Mouse (Mus musculus): ENCODE data around the gene Gm21972.

Gm21972 gene

GRCm38 (mm10) chr1:86133337-86133736 lies at the start of gene Gm21972:
TSS of gene Gm21972 (plus strand) at chr1:86133637.
- DNase-seq (ENCODE audit: inconsistent ontology term) = no peak

DNA sequence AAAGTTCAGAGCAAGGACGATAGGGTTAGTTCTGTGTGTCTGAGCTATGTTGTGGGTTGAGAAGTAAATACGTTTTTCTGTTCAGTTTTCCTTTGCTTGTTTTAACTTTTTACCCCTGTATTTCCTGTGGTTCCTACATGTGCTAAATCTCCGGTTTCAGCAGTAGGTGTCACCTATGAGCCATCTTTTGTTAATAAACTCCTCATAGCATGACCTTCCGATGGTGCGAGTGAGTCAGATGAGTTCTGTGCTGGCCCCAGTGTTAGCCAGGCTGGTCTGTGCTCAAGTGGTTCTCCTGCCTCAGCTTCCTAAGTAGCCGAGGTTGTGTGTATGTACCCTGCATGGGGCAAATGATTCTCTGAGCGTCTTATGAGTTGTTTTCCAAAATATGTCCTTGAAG lies 39.0 kb upstream of the Gm21972 start:
- no peak for DNase-seq (ENCODE audit: inconsistent ontology term)

DNA sequence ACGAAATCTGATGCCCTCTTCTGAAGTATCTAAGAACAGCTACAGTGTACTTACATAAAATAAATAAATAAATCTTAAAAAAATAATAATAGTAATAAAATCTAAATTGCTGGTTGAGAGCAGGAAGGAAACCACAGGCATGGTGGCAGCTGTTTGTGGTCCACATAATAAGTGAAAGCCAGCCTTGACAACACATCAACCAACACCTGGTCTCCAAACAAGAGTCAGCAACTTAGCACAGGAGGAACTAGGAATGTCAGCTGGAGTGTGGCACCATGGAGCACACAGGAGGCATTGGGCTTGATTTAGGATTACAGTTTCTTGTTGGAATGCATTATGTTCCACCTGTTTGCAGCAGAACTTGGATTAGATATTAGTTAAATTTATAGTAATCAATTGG lies 28.4 kb upstream of the Gm21972 start:
- DNase-seq (ENCODE audit: inconsistent ontology term) = no peak

DNA sequence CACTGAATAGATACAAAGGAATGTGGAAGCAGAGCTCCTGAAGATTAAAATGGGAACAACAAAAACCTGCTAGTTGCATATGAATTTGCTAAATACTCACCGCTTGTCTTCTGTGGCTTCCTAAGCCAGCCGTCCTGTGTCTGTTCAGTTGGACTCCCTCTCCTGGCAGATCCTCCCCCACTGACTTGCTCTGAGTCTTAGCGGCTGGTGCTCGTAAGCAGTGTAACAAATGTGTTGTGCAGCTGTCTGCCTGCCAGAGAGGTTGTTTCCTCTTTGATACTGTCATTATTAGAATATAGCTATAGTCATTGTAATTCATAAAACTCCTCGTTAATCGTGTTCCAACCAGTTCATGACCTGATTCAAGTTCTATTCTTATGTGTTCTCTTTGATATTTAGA lies 21.7 kb upstream of the Gm21972 start, which contains the start of gene Htr2b:
Gene Htr2b, minus strand, starts transcription at position 192 of the 400 bp plus-strand sequence.
- DNase-seq (ENCODE audit: inconsistent ontology term) = peak; percentile 17

DNA sequence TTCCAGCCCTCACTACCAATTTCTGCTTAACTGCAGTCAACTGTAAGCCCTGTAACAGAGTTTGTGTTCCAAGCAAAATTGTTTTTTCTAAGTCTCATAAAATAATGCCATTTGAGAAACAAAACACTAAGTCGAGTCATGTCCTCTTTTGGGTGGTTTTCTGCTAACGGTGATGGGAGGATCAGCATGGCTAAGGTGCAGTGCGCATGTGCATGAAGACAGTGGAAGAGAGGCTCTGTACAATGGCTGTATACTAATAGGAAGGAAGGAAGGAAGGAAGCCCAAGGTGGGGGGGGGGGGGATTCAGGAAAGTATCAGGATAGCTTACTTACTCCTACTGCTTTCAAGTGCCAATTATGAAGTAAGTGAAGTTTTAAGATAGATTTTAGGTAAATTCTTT lies 19.3 kb upstream of the Gm21972 start:
- DNase-seq (ENCODE audit: inconsistent ontology term) = no peak

GRCm38 (mm10) chr1:86119549-86119948 lies 13.9 kb upstream of the Gm21972 start:
- no peak for DNase-seq (ENCODE audit: inconsistent ontology term)

- DNase-seq (ENCODE audit: inconsistent ontology term) = no peak
These were observed 7.4 kb upstream of the Gm21972 start for GRCm38 (mm10) chr1:86126036-86126435.

DNA sequence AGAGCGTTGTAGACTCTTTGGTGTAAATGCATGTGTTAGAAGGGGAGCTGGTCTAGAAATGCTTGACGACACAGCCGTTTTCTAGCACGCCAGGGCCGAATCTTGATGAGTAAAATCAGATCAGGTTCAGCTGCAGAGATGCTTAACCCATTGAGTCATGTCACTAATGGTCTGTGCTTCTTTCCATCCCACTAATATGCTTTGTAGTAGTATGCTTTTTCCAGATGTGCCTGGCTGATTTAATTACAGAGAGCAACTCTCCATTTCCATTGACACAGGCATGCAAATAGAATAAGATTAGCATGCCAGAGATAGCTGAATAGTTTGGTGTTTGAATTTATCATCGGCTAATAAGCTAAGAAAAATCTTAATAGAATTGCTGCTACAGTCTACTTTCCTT lies 1.9 kb downstream of the Gm21972 start:
- no peak for DNase-seq (ENCODE audit: inconsistent ontology term)

DNA sequence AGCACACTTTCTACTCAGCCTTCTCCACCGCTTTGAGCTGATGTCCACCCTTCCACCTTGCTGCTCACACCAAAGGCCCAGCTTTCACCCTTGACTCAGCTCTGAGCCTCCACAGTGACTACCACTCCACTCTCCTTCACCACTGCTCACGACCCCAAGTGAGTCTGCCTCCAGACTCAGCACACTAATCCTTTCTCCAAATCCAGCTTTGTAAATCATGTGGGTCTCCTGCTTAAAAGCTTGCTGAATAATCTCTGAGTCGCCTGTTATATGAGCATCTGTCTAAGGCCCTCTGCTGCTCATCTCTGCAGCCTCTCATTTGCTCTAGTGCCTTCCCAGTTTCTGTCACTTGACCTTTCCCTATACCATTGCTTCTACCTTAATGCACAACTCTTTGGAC lies 7.6 kb downstream of the Gm21972 start:
- DNase-seq (ENCODE audit: inconsistent ontology term) = no peak

DNA sequence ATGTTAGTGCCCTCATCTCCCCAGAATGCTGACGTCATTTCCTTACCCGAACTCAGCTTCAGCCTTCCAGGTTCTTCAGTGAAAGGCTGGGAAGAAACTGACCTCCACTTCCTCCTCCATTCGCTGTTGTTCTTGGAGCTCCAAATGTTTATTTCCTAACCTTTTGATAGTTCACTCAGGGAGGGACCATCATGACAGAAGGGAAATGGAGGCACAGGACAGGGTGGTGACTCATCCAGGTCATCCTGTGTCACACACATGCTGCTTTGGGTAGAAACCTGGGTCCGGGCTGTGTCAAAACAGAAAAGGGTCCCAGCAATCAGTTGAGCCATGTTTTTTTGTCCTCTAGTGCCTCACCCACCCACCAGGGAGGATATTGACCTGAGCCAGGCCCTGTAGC lies 9.7 kb downstream of the Gm21972 start:
- DNase-seq (ENCODE audit: inconsistent ontology term) = no peak

- DNase-seq (ENCODE audit: inconsistent ontology term) = no peak
These were observed 10.8 kb downstream of the Gm21972 start for GRCm38 (mm10) chr1:86144001-86144944.

DNA sequence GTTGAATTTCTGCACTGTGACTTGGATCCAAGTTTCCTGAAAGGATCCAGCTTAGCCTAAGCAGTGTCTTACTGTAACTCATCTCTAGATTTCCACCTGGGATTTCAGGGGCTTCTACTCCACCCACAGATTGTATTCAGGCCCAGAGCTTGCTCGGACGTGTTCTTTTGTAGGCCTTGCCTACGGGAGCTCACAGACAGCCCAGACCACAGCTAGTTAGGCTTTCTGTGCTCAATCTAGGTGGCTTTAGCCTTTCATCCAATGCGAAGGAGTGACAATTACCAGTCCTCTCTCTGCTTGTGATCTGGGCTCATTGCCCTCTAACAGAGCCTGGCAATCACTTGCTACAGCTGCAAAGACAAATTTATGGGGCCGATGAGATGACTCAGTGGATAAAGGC lies 12.9 kb downstream of the Gm21972 start:
- no peak for DNase-seq (ENCODE audit: inconsistent ontology term)

- peak; percentile 64 for DNase-seq (ENCODE audit: inconsistent ontology term)
These were observed 14.1 kb downstream of the Gm21972 start for GRCm38 (mm10) chr1:86147557-86147956.

- no peak for DNase-seq (ENCODE audit: inconsistent ontology term)
These were observed 14.7 kb downstream of the Gm21972 start for GRCm38 (mm10) chr1:86148161-86148560.

GRCm38 (mm10) chr1:86150929-86151328 lies 17.5 kb downstream of the Gm21972 start:
- DNase-seq (ENCODE audit: inconsistent ontology term) = no peak

DNA sequence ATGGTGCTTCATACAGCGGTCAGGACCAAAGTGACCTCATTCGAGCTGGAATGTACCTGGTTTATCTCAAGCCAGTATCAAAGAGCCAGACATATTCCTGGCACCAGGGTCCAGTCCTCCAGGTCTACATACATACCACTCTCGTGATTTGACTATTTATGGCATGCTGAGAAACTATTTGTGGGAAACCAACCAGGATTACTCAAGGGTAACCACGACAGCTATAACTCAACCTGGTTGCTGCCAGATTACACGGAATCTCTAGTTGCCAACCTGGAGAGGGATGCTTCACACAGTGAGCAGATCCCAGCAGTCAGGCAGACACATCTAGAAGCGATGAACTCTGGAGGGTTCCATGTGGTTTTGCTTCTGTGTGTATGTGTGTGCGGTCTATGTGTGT lies 17.9 kb downstream of the Gm21972 start:
- no peak for DNase-seq (ENCODE audit: inconsistent ontology term)

GRCm38 (mm10) chr1:86152618-86153017 lies 19.2 kb downstream of the Gm21972 start:
- DNase-seq (ENCODE audit: inconsistent ontology term) = no peak

DNA sequence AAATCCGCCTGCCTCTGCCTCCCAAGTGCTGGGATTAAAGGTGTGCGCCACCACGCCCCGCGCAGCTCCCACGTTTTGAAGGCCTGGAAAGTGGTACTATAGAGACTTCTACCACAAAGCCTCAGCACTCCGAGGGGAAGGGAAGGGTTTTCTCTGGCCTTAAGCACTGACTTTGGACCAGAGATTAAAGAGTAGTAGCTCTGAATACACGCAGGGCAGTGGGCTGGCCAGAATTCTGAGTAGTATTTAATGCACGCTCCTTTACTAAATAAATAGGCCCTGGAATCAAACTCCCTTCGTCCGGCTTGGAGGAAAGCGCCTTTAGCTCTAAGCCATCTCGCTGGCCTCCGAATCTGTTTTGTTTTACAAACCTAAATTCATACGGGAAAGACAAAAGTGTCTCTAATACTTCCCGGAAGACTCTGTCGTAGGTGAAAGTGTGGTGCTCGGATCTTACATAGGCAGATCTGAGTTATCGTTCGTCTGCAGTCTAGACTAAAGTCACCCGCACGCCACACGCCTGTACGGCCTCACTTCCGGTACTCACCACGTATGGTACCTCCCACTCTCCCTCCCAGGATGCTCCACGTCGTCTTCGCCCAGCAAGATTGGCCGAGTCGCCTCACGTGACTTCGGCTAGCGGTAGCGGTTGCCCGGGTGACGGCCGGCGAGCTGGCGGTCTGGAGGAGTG lies 20.8 kb downstream of the Gm21972 start, which contains the start of gene Armc9:
Gene Armc9, plus strand, starts transcription at position 648 of the 691 bp plus-strand sequence.
- peak; percentile 95 for DNase-seq (ENCODE audit: inconsistent ontology term)

DNA sequence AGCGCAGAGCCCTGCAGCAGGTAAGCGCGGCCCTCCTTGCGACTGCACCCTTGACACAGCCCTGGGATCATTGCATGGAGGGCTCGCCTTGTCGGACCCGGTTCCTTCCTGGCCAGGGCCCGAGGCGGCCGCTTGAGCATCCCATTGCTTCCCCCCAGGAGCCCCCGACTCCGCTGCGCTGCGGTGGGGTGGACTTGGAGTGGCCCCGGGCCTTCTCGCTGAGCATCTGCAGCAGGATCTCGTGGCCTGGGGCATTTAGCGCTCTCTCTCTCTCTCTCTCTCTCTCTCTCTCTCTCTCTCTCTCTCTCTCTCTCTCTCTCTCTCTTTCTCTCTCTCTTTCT lies 21.4 kb downstream of the Gm21972 start:
- no peak for DNase-seq (ENCODE audit: inconsistent ontology term)

DNA sequence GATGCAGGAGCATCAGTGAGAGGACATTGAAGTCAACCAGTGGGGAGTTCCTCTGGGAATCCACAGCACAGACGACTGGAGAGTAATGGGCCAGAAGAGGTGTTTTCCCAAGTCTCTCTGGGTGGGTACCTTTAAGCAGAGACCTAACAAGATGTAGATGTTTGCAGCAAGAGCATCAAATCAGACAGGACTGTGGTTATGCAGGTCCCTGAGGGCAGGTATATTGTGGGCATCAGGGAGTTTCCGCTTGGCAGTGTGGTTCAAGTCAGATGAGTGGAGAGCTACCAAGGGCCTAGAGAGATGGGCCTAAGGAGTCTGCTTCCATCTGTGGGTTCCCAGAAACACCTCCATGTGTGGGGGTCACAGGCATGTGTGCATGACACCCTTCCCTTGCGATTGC lies 22.6 kb downstream of the Gm21972 start:
- no peak for DNase-seq (ENCODE audit: inconsistent ontology term)

DNA sequence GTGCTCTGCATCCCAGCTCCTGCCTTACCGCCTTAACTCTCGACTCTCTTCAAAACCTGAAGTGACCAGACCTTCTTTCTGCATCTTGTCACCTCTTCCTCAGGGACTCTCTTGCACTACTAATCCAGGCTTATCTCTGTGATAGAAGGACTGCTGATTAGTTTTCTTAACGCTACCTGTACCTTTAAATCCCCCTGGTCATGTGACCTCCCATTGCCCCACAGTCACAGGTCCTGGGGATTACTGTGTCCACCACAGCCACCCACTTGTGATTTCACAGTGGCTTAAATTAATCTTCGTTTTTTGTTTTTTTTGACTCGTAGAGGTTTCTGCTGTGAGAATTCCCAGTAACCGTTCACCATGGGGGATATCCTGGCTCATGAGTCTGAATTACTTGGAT lies 23.2 kb downstream of the Gm21972 start:
- no peak for DNase-seq (ENCODE audit: inconsistent ontology term)

GRCm38 (mm10) chr1:86160059-86160458 lies 26.6 kb downstream of the Gm21972 start:
- no peak for DNase-seq (ENCODE audit: inconsistent ontology term)

DNA sequence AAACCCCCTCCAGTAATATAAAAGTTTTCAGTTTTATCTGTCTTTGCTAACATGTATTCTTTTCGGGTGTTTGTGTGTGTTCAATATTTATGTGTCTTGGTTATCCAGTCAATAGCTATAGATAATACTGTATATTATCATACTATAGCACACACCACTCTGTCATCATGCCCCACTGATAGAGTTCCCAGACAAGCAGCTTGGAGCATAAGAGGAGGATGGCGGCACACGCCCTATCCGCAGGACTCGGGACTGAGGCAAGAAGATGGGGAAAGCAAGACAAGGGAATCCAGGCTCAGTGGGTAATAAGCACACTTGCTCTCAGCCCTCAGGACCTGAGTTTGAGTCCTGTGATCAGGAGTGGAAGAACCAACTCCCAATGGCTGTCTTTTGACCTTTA lies 27.0 kb downstream of the Gm21972 start:
- no peak for DNase-seq (ENCODE audit: inconsistent ontology term)

All from Muller cell, postnatal 12 days (primary cell).